Mouse (Mus musculus) CH12.LX (cell line): ENCODE data around the gene Armc12. TPM values are rescaled to one million over a fixed set of nuclear protein-coding genes. Genes with fewer than 3 reads are reported as not detected.

ENCODE experiments used
- DNase-seq: peaks from one replicate; pipeline ENCODE4 v3.0.0-alpha.2; 2013; ENCODE audit errors: extremely low read depth
- H3K27ac ChIP-seq: 2 replicates; pipeline ENCODE4 v1.5.1; 2012; ENCODE audit warnings: low read depth, mild to moderate bottlenecking, control low read depth, moderate library complexity; ENCODE audit not compliant: insufficient read depth
- H3K27me3 ChIP-seq: replicated peaks from 2 replicates; pipeline ENCODE3; 2012; ENCODE audit warnings: inconsistent platforms
- H3K36me3 ChIP-seq, 2 experiments: replicated peaks in 1 of 2; 2 replicates each; pipeline versions ENCODE3 to v1.6.1; 2012; ENCODE audit warnings: inconsistent platforms in 1 of 2, low read length in 1 of 2, mild to moderate bottlenecking in 1 of 2, mixed read lengths in 1 of 2, moderate library complexity in 1 of 2; ENCODE audit not compliant: control insufficient read depth in 1 of 2, insufficient read depth in 1 of 2
- H3K4me1 ChIP-seq, 2 experiments: 2 replicates each; pipeline ENCODE4 v1.6.1; 2012; ENCODE audit warnings: inconsistent platforms in 1 of 2, moderate library complexity in 1 of 2; ENCODE audit not compliant: insufficient read depth in 2 of 2, control insufficient read depth in 1 of 2
- H3K4me2 ChIP-seq: 2 replicates; pipeline ENCODE4 v1.6.1; 2012; ENCODE audit warnings: low read depth, mild to moderate bottlenecking, control low read depth; ENCODE audit not compliant: poor library complexity, insufficient read depth, severe bottlenecking
- H3K4me3 ChIP-seq, 3 experiments: fragments of 150-350 bp in 1 of 3; sonication (generic) in 1 of 3; replicated peaks in 1 of 3; 2 replicates each; pipeline versions ENCODE3 to v1.5.1; 2011 to 2012; ENCODE audit warnings: low read depth in 2 of 3, low read length in 2 of 3, mild to moderate bottlenecking in 2 of 3, moderate library complexity in 2 of 3, control low read depth in 1 of 3, improper control_type of control experiment in 1 of 3, inconsistent platforms in 1 of 3, mixed read lengths in 1 of 3; ENCODE audit not compliant: poor library complexity in 1 of 3
- H3K79me2 ChIP-seq: replicated peaks from 2 replicates; pipeline ENCODE4 v1.6.1; 2012; ENCODE audit warnings: mild to moderate bottlenecking, moderate library complexity; ENCODE audit not compliant: control insufficient read depth, poor library complexity, insufficient read depth, severe bottlenecking; ENCODE audit errors: extremely low read depth
- H3K9ac ChIP-seq: 2 replicates; pipeline ENCODE4 v1.6.1; 2012; ENCODE audit warnings: low read depth, mild to moderate bottlenecking, control low read depth, moderate library complexity; ENCODE audit not compliant: insufficient read depth
- H3K9me3 ChIP-seq: replicated peaks from 2 replicates; pipeline ENCODE3; 2012; ENCODE audit warnings: low read length, inconsistent platforms, mixed read lengths
- BHLHE40 ChIP-seq: IDR thresholded peaks from 2 replicates; pipeline ENCODE4 v1.6.1; 2011; ENCODE audit warnings: mild to moderate bottlenecking, low read depth, low read length, improper control_type of control experiment
- CHD1 ChIP-seq: IDR thresholded peaks from 2 replicates; pipeline ENCODE4 v1.6.1; 2012; ENCODE audit warnings: low read depth, low read length, improper control_type of control experiment, inconsistent platforms
- CHD2 ChIP-seq: IDR thresholded peaks from 2 replicates; pipeline ENCODE4 v1.6.1; 2011; ENCODE audit warnings: low read length, improper control_type of control experiment
- E2F4 ChIP-seq: IDR thresholded peaks from 2 replicates; pipeline ENCODE4 v1.6.1; 2011; ENCODE audit warnings: low read depth, low read length, improper control_type of control experiment; ENCODE audit not compliant: insufficient replicate concordance
- ELF1 ChIP-seq: IDR thresholded peaks from 2 replicates; pipeline ENCODE4 v1.6.1; 2014; ENCODE audit warnings: low read depth, mild to moderate bottlenecking, inconsistent platforms, low read length, improper control_type of control experiment
- EP300 ChIP-seq: IDR thresholded peaks from 2 replicates; pipeline ENCODE4 v1.6.1; 2011; ENCODE audit warnings: low read length, improper control_type of control experiment
- ETS1 ChIP-seq: conservative IDR thresholded peaks from 2 replicates; pipeline ENCODE4 v1.6.1; 2012; ENCODE audit warnings: low read depth, mild to moderate bottlenecking, inconsistent platforms, low read length, improper control_type of control experiment, moderate library complexity
- GABPA ChIP-seq: IDR thresholded peaks from 2 replicates; pipeline ENCODE4 v1.6.1; 2012; ENCODE audit warnings: low read depth, low read length, improper control_type of control experiment, inconsistent platforms; ENCODE audit not compliant: insufficient replicate concordance
- HCFC1 ChIP-seq: IDR thresholded peaks from 2 replicates; pipeline ENCODE4 v1.6.1; 2012; ENCODE audit warnings: low read depth, mild to moderate bottlenecking, inconsistent platforms, low read length, improper control_type of control experiment
- IRF4 ChIP-seq: IDR thresholded peaks from 2 replicates; pipeline ENCODE4 v1.6.1; 2014; ENCODE audit warnings: low read depth, mild to moderate bottlenecking, inconsistent platforms, low read length, improper control_type of control experiment
- JUN ChIP-seq: IDR thresholded peaks from 2 replicates; pipeline ENCODE4 v1.6.1; 2011; ENCODE audit warnings: low read depth, mild to moderate bottlenecking, low read length, improper control_type of control experiment, moderate library complexity; ENCODE audit not compliant: insufficient read depth
- JUND ChIP-seq: conservative IDR thresholded peaks from 2 replicates; pipeline ENCODE4 v1.6.1; 2011; ENCODE audit warnings: low read depth, low read length, improper control_type of control experiment
- MAFK ChIP-seq: IDR thresholded peaks from 2 replicates; pipeline ENCODE4 v1.6.1; 2011; ENCODE audit warnings: low read length, improper control_type of control experiment; ENCODE audit not compliant: insufficient replicate concordance
- MAX ChIP-seq: IDR thresholded peaks from 2 replicates; pipeline ENCODE4 v1.6.1; 2011; ENCODE audit warnings: low read length, improper control_type of control experiment
- MAZ ChIP-seq: IDR thresholded peaks from 2 replicates; pipeline ENCODE4 v1.6.1; 2012; ENCODE audit warnings: low read depth, mild to moderate bottlenecking, inconsistent platforms, low read length, improper control_type of control experiment, moderate library complexity
- MEF2A ChIP-seq: IDR thresholded peaks from 2 replicates; pipeline ENCODE4 v1.6.1; 2014; ENCODE audit warnings: low read depth, mild to moderate bottlenecking, inconsistent platforms, low read length, improper control_type of control experiment, borderline replicate concordance
- MXI1 ChIP-seq: IDR thresholded peaks from 2 replicates; pipeline ENCODE4 v1.6.1; 2011; ENCODE audit warnings: mild to moderate bottlenecking, low read depth, low read length, improper control_type of control experiment
- MYC ChIP-seq: IDR thresholded peaks from 2 replicates; pipeline ENCODE4 v1.6.1; 2011; ENCODE audit warnings: low read depth, mild to moderate bottlenecking, improper control_type of control experiment, low read length
- NELFE ChIP-seq: IDR thresholded peaks from 2 replicates; pipeline ENCODE4 v1.6.1; 2011; ENCODE audit warnings: low read depth, low read length, improper control_type of control experiment
- NRF1 ChIP-seq: IDR thresholded peaks from 2 replicates; pipeline ENCODE4 v1.6.1; 2014; ENCODE audit warnings: low read depth, mild to moderate bottlenecking, inconsistent platforms, low read length, improper control_type of control experiment, moderate library complexity
- PAX5 ChIP-seq: IDR thresholded peaks from 2 replicates; pipeline ENCODE4 v1.6.1; 2012; ENCODE audit warnings: low read length, inconsistent platforms, mixed read lengths
- POLR2A ChIP-seq: IDR thresholded peaks from 2 replicates; pipeline ENCODE4 v1.6.1; 2011; ENCODE audit warnings: low read depth, mild to moderate bottlenecking, improper control_type of control experiment, low read length
- POLR2AphosphoS2 ChIP-seq: IDR thresholded peaks from 2 replicates; pipeline ENCODE4 v1.6.1; 2011; ENCODE audit warnings: low read depth, low read length, improper control_type of control experiment
- RCOR1 ChIP-seq: conservative IDR thresholded peaks from 2 replicates; pipeline ENCODE4 v1.6.1; 2012; ENCODE audit warnings: low read depth, mild to moderate bottlenecking, inconsistent platforms, low read length, improper control_type of control experiment
- SIN3A ChIP-seq: IDR thresholded peaks from 2 replicates; pipeline ENCODE4 v1.6.1; 2012; ENCODE audit warnings: low read length, improper control_type of control experiment, inconsistent platforms
- SMC3 ChIP-seq: IDR thresholded peaks from 2 replicates; pipeline ENCODE4 v1.6.1; 2011; ENCODE audit warnings: low read depth, low read length, improper control_type of control experiment
- TBP ChIP-seq: conservative IDR thresholded peaks from 2 replicates; pipeline ENCODE4 v1.6.1; 2011; ENCODE audit warnings: low read depth, low read length, improper control_type of control experiment
- TCF12 ChIP-seq: IDR thresholded peaks from 2 replicates; pipeline ENCODE4 v1.6.1; 2014; ENCODE audit warnings: low read depth, mild to moderate bottlenecking, inconsistent platforms, low read length, improper control_type of control experiment
- USF2 ChIP-seq: conservative IDR thresholded peaks from 2 replicates; pipeline ENCODE4 v1.6.1; 2011; ENCODE audit warnings: low read depth, low read length, improper control_type of control experiment
- ZC3H11A ChIP-seq: IDR thresholded peaks from 2 replicates; pipeline ENCODE4 v1.6.1; 2012; ENCODE audit warnings: low read depth, mild to moderate bottlenecking, inconsistent platforms, low read length, improper control_type of control experiment
- ZKSCAN1 ChIP-seq: IDR thresholded peaks from 2 replicates; pipeline ENCODE4 v1.6.1; 2012; ENCODE audit warnings: low read depth, inconsistent platforms, low read length, improper control_type of control experiment, borderline replicate concordance
- ZMIZ1 ChIP-seq: IDR thresholded peaks from 2 replicates; pipeline ENCODE4 v1.6.1; 2012; ENCODE audit warnings: low read depth, mild to moderate bottlenecking, inconsistent platforms, low read length, improper control_type of control experiment
- ZNF384 ChIP-seq: IDR thresholded peaks from 2 replicates; pipeline ENCODE4 v1.6.1; 2012; ENCODE audit warnings: low read depth, low read length, improper control_type of control experiment, inconsistent platforms
- dilution Hi-C: fragments of 300-500 bp; cut with MboI; formaldehyde crosslinking; loops from 2 replicates; pipeline ENCODE4 v1.14.3; 2020; ENCODE audit warnings: low sequenced_read_pairs; ENCODE audit not compliant: extremely low pct_unique_long_range_greater_than_20kb, extremely low pct_ligation_motif_present
- in situ Hi-C: fragments of 300-500 bp; cut with MboI; formaldehyde crosslinking; loops from 3 replicates; pipeline ENCODE4 v1.14.3; 2019; ENCODE audit warnings: low sequenced_read_pairs, low pct_ligation_motif_present, low pct_unique_long_range_greater_than_20kb, mixed read lengths
- polyA plus RNA-seq: library from polyadenylated mRNA; unstranded; fragments of >175 nt; gene quantifications from 2 replicates; pipeline ENCODE4 v1.2.1, GENCODE M21; 2012; ENCODE audit warnings: low read depth; ENCODE audit not compliant: insufficient read length
- total RNA-seq, 2 experiments: library from RNA; depleted of rRNA; stranded (reverse); fragments of 300-350 nt in 1 of 2; fragments of >200 nt in 1 of 2; gene quantifications; 2 replicates each; pipeline ENCODE4 v1.2.3; 2012 to 2014

Armc12 gene
- total and polyA plus RNA-seq, 3 experiments: not detected

GRCm38 (mm10) chr17:28487584-28488257, 42.9 kb upstream of the Armc12 start (continued):
- no peak for TF ChIP-seq ZNF384
- no peak for TF ChIP-seq ZKSCAN1
- TF ChIP-seq HCFC1: no peak
- no peak for TF ChIP-seq IRF4
- TF ChIP-seq ETS1: no peak
- TF ChIP-seq ELF1: no peak
- no peak for TF ChIP-seq JUND
- TF ChIP-seq PAX5: no peak
- TF ChIP-seq USF2: no peak
- peak; percentile 78 for TF ChIP-seq BHLHE40

GRCm38 (mm10) chr17:28488258-28489013, 42.2 kb upstream of the Armc12 start:
- dilution Hi-C loops: no loop called here
- Histone ChIP-seq H3K79me2 (peaks cover 6% of the 10 kb centered on the region; the same call in 1 of the 2 replicates), H3K36me3 (no peaks in the 10 kb centered on the region), H3K9me3 (peaks cover 3% of the 10 kb centered on the region), H3K27me3 (no peaks in the 10 kb centered on the region), H3K4me3 (no peak overlapping the region), H3K4me2 (peak overlapping the region; percentile 75), H3K9ac (no peak overlapping the region), H3K27ac (peak overlapping the region; percentile 38), H3K4me1 (peaks cover 5 to 37% of the 10 kb centered on the region in 2 experiments)
- in situ Hi-C loops: no loop called here
- peak; percentile 97 for DNase-seq
- peak; percentile 92 for TF ChIP-seq ZNF384
- peak; percentile 85; the same call in 1 of the 2 replicates for TF ChIP-seq MAZ
- TF ChIP-seq E2F4: no peak
- TF ChIP-seq ZMIZ1: no peak
- peak; percentile 97 for TF ChIP-seq TCF12
- TF ChIP-seq ZKSCAN1: no peak
- TF ChIP-seq RCOR1: peak; percentile 65; the same call in 1 of the 2 replicates
- TF ChIP-seq MEF2A: peak; percentile 80
- peak; percentile 65; the same call in 1 of the 2 replicates for TF ChIP-seq MXI1
- peak; percentile 39; the same call in 1 of the 2 replicates for TF ChIP-seq MAX
- TF ChIP-seq JUN: peak; percentile 40; the same call in 1 of the 2 replicates
- no peak for TF ChIP-seq MYC
- TF ChIP-seq MAFK: peak; percentile 75
- TF ChIP-seq NELFE: no peak
- TF ChIP-seq CHD2: peak; percentile 87
- peak; percentile 90 for TF ChIP-seq EP300
- TF ChIP-seq POLR2AphosphoS2: no peak; the same call in 1 of the 2 replicates
- TF ChIP-seq IRF4: peak; percentile 95
- TF ChIP-seq SIN3A: peak; percentile 76
- no peak for TF ChIP-seq GABPA
- no peak for TF ChIP-seq USF2
- TF ChIP-seq ELF1: no peak
- TF ChIP-seq TBP: no peak
- peak; percentile 86; the same call in 1 of the 2 replicates for TF ChIP-seq ETS1
- peak; percentile 67 for TF ChIP-seq BHLHE40
- no peak for TF ChIP-seq ZC3H11A
- TF ChIP-seq JUND: no peak; the same call in 1 of the 2 replicates
- TF ChIP-seq SMC3: 0 out of 2 replicates have a peak, but pooled peaks have one; percentile 13
- no peak for TF ChIP-seq CHD1
- no peak for TF ChIP-seq PAX5
- TF ChIP-seq HCFC1: peak; percentile 35; the same call in 1 of the 2 replicates
- TF ChIP-seq NRF1: no peak
- no peak for TF ChIP-seq POLR2A
